Mouse (Mus musculus) myocyte (in vitro differentiated cells): ENCODE results near the gene Ces2a.

Experiments used
- CEBPB ChIP-seq: IDR thresholded peaks from 2 replicates; pipeline ENCODE4 v1.6.1; 2011; ENCODE audit warnings: mild to moderate bottlenecking, moderate library complexity; ENCODE audit not compliant: poor library complexity, insufficient read depth, severe bottlenecking
- E2F4 ChIP-seq: IDR thresholded peaks from one replicate; pipeline ENCODE4 v1.6.1; 2011; ENCODE audit warnings: mild to moderate bottlenecking, control low read depth, moderate library complexity; ENCODE audit not compliant: insufficient read depth
- MAX ChIP-seq: IDR thresholded peaks from one replicate; pipeline ENCODE4 v1.6.1; 2011; ENCODE audit warnings: low read depth, mild to moderate bottlenecking, control low read depth
- MYOG ChIP-seq, 3 experiments: IDR thresholded peaks; one replicate each; pipeline ENCODE4 v1.6.1; 2011; ENCODE audit warnings: control low read depth in 2 of 3, low read depth in 2 of 3, mild to moderate bottlenecking in 2 of 3; ENCODE audit not compliant: insufficient read length in 2 of 3, control insufficient read depth in 1 of 3, insufficient read depth in 1 of 3
- POLR2A ChIP-seq: IDR thresholded peaks from one replicate; pipeline ENCODE4 v1.6.1; 2011; ENCODE audit warnings: low read depth, mild to moderate bottlenecking, control low read depth, moderate library complexity; ENCODE audit not compliant: insufficient read length
- REST ChIP-seq: IDR thresholded peaks from one replicate; pipeline ENCODE4 v1.6.1; 2011; ENCODE audit warnings: mild to moderate bottlenecking, control low read depth, moderate library complexity; ENCODE audit not compliant: insufficient read depth, insufficient read length
- USF1 ChIP-seq: IDR thresholded peaks from one replicate; pipeline ENCODE4 v1.6.1; 2011; ENCODE audit warnings: low read depth, mild to moderate bottlenecking, control low read depth, moderate library complexity

DNA sequence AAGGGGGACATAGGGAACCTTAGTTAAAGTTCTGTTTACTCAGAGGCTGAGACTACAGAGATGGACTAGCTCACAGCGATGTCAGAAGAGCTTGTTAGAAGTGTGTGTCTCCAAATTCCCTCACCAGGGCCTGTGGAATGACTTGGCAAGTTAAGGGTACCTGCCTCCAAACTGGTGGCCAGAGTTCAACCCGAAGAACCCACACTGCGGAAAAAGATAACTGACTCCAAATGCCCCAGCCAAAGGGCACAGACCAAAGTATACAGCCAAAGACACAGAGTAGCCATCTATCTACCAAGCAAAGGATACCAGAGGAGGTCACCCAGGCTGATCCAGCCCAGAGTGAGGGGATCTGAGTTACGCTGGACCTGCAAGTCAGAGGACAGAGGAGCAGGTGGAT is 2.4 kb upstream of the Ces2a start:
- TF ChIP-seq POLR2A (no peak), E2F4 (no peak), MAX (no peak), REST (no peak), CEBPB (no peak), MYOG (IDR thresholded peaks at IDR 0.05; ENCODE audit: control insufficient read depth in 1 of 3, insufficient read depth in 1 of 3, insufficient read length in 2 of 3, low read depth in 2 of 3) (no peak), USF1 (no peak)
